Mouse (Mus musculus): ENCODE data around the gene Pld2.

DNA sequence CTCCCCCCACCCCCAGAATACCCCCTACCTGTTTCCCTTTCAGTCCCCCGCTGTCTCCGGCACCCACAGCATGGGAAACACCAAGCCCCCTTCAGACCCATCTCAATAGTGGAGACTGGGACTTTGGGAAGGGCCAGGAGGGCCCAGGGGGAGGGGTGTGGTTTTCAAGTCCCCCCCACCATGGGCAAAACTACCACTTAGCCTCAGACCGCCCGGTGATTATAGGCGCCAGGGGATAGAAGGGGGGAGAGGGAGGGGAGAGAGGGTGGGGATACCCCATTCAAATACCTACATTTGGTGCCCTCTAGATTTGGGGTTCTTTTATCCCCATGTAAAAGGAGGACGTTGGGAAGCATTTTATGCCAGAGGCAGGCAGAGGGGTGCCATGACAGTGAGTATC is 7.0 kb upstream of the Pld2 start, which contains the start of gene Gm40193:
- TF ChIP-seq POLR2A (IDR thresholded peaks at IDR 0.05; ENCODE audit: extremely low read depth, insufficient read depth, low read length) (no peak), CTCF (IDR thresholded peaks at IDR 0.05; ENCODE audit: low read depth, low read length) (no peak)
